10 mouse cellular contexts compared by ENCODE assay signal in the genomic region with DNA sequence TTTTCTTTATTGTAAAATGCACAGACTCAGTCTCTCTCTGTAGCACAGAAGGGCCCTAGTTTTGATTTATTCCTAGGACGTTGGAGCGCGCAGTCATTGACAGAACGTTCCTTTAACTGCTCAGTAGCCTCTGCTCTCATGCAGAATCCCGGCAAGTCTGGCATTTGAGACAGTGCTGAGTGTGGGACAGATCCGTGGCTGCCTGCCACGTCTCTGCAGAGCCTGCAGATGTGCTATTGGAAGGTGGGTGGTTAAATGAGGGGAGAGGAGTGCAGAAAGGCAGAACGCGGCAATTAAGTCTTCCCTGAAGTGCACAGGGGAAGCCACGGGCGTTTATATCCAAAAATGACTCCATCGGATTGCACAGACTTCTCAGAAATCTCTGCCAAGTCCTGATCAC.
DNase-seq lines count a peak whose midpoint lies in the region; ATAC-seq lines count a peak whose summit lies in the region.
"Had no signal": no experiment of that assay in that cellular context is flagged by ENCODE, and none has a peak within 500 bp of the region (broad histone marks: within the 10 kb centered on the region; RNA-seq: fewer than 3 reads in every experiment).

No protein-coding gene starts in this region.

- DNase-seq in cerebellum, postnatal 14 days = peak; percentile 24 to 43
- no peak for DNase-seq in cerebellum, adult 9-10 months
- no peak for DNase-seq in hindbrain, embryonic 11.5 days (ENCODE audit: low spot score)
- peak; percentile 27 to 44 for DNase-seq in layer of hippocampus, adult 18-20 months (ENCODE audit: low spot score in 2 of 2)
- DNase-seq in thymus, adult 18-20 months = no peak
- no peak for DNase-seq in adrenal gland, postnatal 14 days
- DNase-seq: cerebellum, adult 11 months had no signal

- no peaks in the 10 kb centered on the region for H3K9me3 ChIP-seq in hindbrain, embryonic 15.5 days
- H3K9me3 ChIP-seq in hindbrain, embryonic 11.5 days (ENCODE audit: control insufficient read depth, low read length) = no peaks in the 10 kb centered on the region
- H3K9me3 ChIP-seq in neural tube, embryonic 15.5 days (replicated peaks) = no peaks in the 10 kb centered on the region
- H3K9me3 ChIP-seq: embryonic facial prominence, embryonic 15.5 days had no signal

- H3K9ac ChIP-seq in hindbrain, embryonic 15.5 days = no peak overlapping the region
- no peak overlapping the region for H3K9ac ChIP-seq in hindbrain, embryonic 11.5 days (ENCODE audit: low read depth, low read length)
- no peak overlapping the region for H3K9ac ChIP-seq in neural tube, embryonic 15.5 days (replicated peaks)
- H3K9ac ChIP-seq: embryonic facial prominence, embryonic 15.5 days had no signal

- H3K27ac ChIP-seq in hindbrain, embryonic 15.5 days (replicated peaks) = no peak overlapping the region
- H3K27ac ChIP-seq in hindbrain, embryonic 11.5 days (ENCODE audit: low read depth, low read length) = no peak overlapping the region
- 0 out of 2 replicates have a peak overlapping the region, but pooled peaks have one; percentile 28 for H3K27ac ChIP-seq in neural tube, embryonic 15.5 days (replicated peaks)
- H3K27ac ChIP-seq: embryonic facial prominence, embryonic 15.5 days had no signal

- WGBS in hindbrain, embryonic 15.5 days = 60% methylated on average over 12 of the region's 12 CpGs
- 85% methylated on average over 12 of the region's 12 CpGs for WGBS in hindbrain, embryonic 11.5 days
- WGBS in neural tube, embryonic 15.5 days = 54% methylated on average over 12 of the region's 12 CpGs

- H3K27me3 ChIP-seq in hindbrain, embryonic 15.5 days = no peaks in the 10 kb centered on the region
- H3K27me3 ChIP-seq in hindbrain, embryonic 11.5 days (ENCODE audit: control insufficient read depth, insufficient read depth, low read length) = no peaks in the 10 kb centered on the region
- no peaks in the 10 kb centered on the region for H3K27me3 ChIP-seq in neural tube, embryonic 15.5 days (replicated peaks)
- H3K27me3 ChIP-seq: embryonic facial prominence, embryonic 15.5 days had no signal

- ATAC-seq in hindbrain, embryonic 15.5 days (ENCODE audit: low FRiP score, low read depth) = peak; percentile 83
- no peak for ATAC-seq in hindbrain, embryonic 11.5 days (ENCODE audit: low FRiP score)
- ATAC-seq in neural tube, embryonic 15.5 days (ENCODE audit: low FRiP score) = peak; percentile 57

- H3K36me3 ChIP-seq in hindbrain, embryonic 15.5 days = no peaks in the 10 kb centered on the region
- H3K36me3 ChIP-seq in hindbrain, embryonic 11.5 days (ENCODE audit: control insufficient read depth, insufficient read depth, low read length) = no peaks in the 10 kb centered on the region
- H3K36me3 ChIP-seq in neural tube, embryonic 15.5 days = no peaks in the 10 kb centered on the region
- H3K36me3 ChIP-seq: embryonic facial prominence, embryonic 15.5 days had no signal

- no peaks in the 10 kb centered on the region for H3K4me1 ChIP-seq in hindbrain, embryonic 15.5 days (replicated peaks)
- no peaks in the 10 kb centered on the region for H3K4me1 ChIP-seq in hindbrain, embryonic 11.5 days (replicated peaks; ENCODE audit: control insufficient read depth, insufficient read depth, low read length)
- 0 out of 2 replicates have a peak, but pooled peaks cover 2% of the 10 kb centered on the region for H3K4me1 ChIP-seq in neural tube, embryonic 15.5 days

- 0 out of 2 replicates have a peak overlapping the region, but pooled peaks have one; percentile 1 for H3K4me2 ChIP-seq in hindbrain, embryonic 15.5 days
- H3K4me2 ChIP-seq in hindbrain, embryonic 11.5 days (replicated peaks; ENCODE audit: low read depth, low read length) = no peak overlapping the region
- no peak overlapping the region; the same call in 1 of the 2 replicates for H3K4me2 ChIP-seq in neural tube, embryonic 15.5 days
- H3K4me2 ChIP-seq: embryonic facial prominence, embryonic 15.5 days had no signal

- H3K4me3 ChIP-seq in hindbrain, embryonic 15.5 days = no peak overlapping the region
- H3K4me3 ChIP-seq in hindbrain, embryonic 11.5 days (ENCODE audit: low read depth, low read length) = no peak overlapping the region
- H3K4me3 ChIP-seq in neural tube, embryonic 15.5 days (replicated peaks) = no peak overlapping the region
- H3K4me3 ChIP-seq: embryonic facial prominence, embryonic 15.5 days had no signal

Comparison
In these comparisons a context has a peak if more than half of its experiments do, and no peak if none do; other contexts are left out.
1. DNase-seq: peak in cerebellum, postnatal 14 days (2 of 2) and layer of hippocampus, adult 18-20 months (2 of 2); none in cerebellum, adult 9-10 months (single experiment), hindbrain, embryonic 11.5 days (single experiment), thymus, adult 18-20 months (0 of 2) and adrenal gland, postnatal 14 days (single experiment).